Mouse (Mus musculus): Measurements from ENCODE around the gene Mphosph9. TPM values are rescaled to one million over a fixed set of nuclear protein-coding genes. Genes with fewer than 3 reads are reported as not detected.

Gene Mphosph9
- polyA plus RNA-seq, 1 experiment: 2.2 TPM

DNA sequence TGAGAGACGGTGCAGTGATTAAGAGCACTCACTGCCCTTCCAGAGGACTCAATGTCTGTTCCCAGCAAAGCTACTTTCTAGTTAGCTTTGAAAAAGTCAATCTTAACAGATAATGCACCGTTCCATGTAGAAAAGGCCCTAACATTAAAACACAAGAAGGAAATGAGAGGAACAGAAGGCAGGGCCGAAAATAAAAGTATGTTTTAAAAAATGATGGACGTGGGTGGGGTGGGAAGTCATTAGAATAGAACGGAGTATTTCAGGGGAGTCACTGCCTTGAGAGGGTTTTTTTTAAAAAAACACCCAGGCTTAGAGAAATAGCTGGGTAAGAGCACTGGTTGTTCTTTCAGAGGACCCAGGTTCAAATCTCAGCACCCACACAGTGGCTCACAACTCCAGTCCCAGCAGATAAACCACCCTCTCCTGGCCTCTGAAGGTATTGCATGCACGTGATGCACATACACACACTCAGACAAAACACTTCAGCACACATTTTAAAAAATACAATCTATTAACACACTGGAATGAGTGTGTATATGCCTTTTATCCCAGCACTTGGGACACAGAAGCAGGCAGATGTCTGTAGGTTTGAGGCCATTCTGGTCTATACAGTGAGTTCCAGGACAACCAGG lies 40.0 kb downstream of the Mphosph9 start:
- DNase-seq (ENCODE audit: low read depth, low spot score): no peak
- 98% methylated on average over 6 of the region's 6 CpGs for WGBS

DNA sequence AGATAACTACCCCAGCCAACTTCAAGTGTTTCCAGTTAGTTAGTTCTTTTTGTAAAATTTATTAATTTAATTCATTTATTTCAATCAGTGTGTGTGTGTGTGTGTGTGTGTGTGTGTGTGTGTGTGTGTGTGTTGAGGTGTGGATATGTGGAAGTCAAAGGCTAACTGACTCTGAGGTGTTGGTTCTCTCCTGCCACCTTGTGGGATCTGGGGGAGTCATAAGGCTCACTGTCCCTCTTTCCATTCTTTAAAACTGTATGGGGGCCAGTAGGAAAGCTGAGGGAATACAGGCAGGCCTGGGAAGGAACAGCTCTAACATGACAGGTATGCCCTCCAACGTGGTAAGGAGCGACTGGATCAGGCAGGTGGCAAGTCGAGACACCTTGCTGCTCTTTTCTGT lies 43.4 kb downstream of the Mphosph9 start:
- no peak for DNase-seq (ENCODE audit: low read depth, low spot score)
- 64% methylated on average over 3 of the region's 3 CpGs for WGBS

DNA sequence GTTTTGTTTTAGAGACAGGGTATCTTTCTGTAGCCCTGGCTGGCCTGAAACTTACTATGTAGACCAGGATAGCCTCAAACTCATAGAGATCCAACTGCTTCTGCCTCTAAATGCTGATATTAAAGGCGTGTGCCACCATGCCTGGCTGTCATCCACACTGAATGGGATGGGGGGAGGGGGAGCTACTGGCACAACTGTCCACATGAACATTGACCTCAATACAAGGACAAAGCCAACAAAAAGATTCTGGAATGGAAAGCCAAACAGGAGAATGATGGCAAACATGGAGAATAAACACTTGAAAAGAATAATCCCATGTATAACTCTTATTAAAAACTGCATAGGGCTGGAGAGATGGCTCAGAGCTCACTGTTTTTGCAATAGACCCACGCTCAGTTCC lies 44.9 kb downstream of the Mphosph9 start:
- 82% methylated on average over 2 of the region's 2 CpGs for WGBS
- DNase-seq (ENCODE audit: low read depth, low spot score): no peak

DNA sequence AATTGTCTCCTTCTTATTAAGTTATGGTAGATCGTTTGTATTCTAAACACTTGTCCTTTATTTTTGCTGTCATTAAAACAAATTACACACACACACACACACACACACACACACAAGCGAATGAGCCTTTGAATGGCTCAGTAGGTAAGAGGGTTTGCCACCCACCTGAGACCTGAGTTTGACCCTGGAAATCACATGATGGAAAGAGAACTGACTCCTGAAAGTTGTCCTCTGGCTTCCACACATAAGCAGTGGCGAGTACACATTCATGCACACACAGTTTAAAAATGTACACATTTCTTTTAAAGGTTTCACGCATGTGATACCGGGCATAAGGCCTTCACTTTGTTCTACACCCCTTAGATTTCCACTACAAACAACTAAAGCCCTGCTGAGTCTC lies 57.5 kb downstream of the Mphosph9 start:
- no peak for DNase-seq (ENCODE audit: low read depth, low spot score)
- WGBS: 96% methylated on average over 5 of the region's 5 CpGs

DNA sequence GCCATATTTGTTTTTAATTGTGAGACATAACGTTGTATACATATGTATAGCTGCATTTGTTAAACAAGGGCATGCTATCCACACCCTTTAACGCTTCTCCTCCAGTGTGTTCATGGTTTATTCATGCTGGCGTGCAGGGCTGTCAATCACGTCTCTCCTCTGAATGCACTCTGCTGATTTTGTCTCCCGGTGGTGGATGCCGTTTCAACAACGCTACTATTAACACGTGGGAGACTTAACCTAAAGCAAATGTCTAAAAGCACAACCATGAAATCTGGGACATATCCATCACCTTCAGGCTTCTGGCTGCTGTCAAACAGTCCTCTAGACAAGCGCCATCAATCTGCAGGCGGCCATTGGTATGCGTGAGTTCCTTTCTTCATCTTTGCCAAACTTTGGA lies 58.1 kb downstream of the Mphosph9 start:
- 93% methylated on average over 11 of the region's 11 CpGs for WGBS
- no peak for DNase-seq (ENCODE audit: low read depth, low spot score)

DNA sequence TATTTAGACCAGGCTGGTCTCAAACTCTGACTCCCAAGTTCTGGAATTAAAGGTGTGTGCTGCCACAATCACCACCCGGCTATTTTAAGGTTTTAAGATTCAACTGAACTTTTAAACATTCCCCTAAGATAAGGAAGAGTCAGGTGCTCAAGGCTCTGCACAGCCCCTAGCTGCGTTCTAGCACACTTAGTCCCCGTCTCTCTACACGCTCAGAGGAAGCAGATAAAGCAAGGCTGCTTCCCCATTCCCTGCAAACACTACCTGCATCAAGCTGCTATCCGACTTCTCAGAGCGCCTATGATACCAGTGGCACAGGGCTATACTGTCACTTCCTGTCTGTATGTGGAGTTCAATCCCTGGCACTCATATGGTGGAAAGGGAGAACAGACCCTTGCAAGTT lies 60.1 kb downstream of the Mphosph9 start:
- DNase-seq (ENCODE audit: low read depth, low spot score): no peak
- WGBS: 85% methylated on average over 6 of the region's 6 CpGs

DNA sequence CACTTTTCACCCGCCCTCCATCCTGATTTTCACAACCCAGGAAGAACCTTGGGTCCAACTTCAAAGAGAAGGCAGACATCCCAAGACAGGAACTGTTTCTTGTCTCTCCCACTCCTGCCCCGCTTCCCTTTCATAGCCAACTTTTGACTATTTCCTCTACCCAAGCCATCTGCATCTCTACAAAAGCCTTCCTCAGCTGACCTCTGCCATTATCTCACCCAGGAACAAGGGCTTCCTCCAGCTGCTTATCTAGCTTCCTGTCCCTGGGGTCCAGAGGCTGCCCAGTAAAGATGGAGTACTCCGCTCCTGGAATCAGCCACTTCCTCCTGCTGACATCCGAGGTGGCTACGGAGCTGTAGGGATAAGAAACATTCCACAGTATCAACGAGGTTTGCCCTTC lies 61.0 kb downstream of the Mphosph9 start:
- no peak for DNase-seq (ENCODE audit: low read depth, low spot score)
- WGBS: 81% methylated on average over 6 of the region's 6 CpGs

DNA sequence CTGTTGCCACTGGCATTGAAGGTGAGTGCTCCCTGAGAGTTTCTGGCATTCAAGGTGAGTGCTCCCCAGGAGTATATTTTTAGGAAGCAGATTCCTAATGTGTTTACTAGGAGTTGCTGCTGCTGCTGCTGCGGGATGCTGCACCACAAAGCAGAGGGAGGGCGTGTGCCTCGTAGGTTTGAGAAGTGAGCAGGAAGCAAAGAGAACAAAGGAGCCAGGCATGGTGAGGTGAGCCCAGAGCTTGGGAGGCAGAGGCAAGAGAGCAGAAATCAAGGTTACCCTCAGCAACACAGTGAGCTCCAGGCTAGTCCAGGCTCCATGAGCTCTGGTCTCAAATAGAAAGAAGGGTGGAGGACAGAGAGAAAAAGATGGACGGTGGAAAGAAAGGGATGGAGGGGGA lies 64.5 kb downstream of the Mphosph9 start:
- 71% methylated on average over 4 of the region's 4 CpGs for WGBS
- DNase-seq (ENCODE audit: low read depth, low spot score): no peak

DNA sequence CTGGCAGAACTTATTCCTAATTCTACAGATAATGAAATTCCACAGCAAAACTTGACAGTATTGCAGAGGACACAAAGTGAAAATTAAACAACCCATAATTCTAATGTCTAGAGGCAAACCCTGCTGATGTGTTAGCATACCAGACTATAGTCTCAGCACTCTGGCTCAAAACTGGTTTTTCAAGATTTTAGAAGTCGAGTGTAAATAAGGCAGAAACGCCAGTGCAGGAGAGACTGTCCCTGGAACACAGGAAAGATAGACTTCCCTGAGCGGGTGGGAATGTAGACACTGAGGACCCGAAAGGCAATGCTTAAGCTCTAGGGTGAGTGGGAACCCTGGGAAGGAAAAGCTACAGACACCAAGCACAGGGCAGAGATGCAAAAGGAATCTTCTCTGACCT lies 65.7 kb downstream of the Mphosph9 start:
- 47% methylated on average over 4 of the region's 4 CpGs for WGBS
- no peak for DNase-seq (ENCODE audit: low read depth, low spot score)

DNA sequence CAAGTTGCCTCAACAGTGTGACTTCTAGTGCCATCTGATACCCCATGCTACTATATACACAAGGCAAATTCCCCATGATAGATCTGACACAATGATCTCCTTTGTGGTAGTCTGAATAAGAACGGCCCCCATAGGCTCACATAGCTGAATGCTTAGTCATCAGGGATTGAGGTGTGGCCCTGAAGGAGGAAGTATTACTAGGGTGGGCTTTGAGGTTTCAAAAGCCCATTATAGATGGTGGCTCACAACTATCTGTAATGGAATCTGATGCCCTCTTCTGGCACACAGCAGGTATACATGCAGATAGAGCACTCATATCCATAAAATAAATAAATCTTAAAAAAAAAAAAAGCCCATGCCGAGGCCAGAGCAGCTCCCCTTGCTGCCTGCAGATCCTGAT lies 68.6 kb downstream of the Mphosph9 start:
- 46% methylated on average over 2 of the region's 2 CpGs for WGBS
- DNase-seq (ENCODE audit: low read depth, low spot score): no peak

DNA sequence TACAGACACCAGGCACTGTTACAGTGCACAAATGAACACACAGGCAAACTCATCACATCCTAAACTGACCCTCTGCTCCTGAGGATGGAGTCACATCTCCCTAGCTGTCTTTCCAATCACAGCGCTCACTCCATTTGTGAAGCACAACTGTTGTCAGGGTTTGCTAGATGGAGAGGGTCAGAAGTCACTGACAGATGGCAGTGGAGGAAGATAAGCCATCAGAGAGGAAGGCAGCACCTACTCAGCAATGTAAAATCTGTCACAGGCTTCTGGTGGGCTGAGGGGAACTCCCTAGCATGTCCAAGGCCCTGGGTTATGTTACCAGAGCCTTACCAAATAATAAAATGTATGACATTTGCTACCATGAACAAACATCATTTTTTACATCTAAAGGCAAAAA lies 69.7 kb downstream of the Mphosph9 start:
- 97% methylated on average over 1 of the region's 1 CpGs for WGBS
- no peak for DNase-seq (ENCODE audit: low read depth, low spot score)

DNA sequence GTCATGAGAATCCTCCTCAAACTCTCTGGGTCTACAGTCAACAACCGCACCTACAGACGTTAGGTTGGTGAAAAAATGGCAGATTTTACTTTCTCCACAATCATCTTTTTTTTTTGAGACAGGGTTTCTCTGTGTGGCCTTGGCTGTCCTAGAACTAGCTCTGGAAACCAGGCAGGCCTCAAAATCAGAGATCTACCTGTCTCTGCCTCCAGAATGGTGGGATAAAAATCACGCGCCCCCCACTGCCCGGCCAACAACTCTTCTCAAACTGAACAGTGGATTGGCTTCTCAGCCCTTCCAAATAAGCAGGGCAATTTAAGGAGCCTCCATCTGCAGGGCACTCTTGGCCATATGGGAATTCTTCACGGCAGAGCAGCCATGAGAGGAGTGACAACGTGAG lies 72.6 kb downstream of the Mphosph9 start:
- WGBS: 96% methylated on average over 7 of the region's 7 CpGs
- DNase-seq (ENCODE audit: low read depth, low spot score): no peak

DNA sequence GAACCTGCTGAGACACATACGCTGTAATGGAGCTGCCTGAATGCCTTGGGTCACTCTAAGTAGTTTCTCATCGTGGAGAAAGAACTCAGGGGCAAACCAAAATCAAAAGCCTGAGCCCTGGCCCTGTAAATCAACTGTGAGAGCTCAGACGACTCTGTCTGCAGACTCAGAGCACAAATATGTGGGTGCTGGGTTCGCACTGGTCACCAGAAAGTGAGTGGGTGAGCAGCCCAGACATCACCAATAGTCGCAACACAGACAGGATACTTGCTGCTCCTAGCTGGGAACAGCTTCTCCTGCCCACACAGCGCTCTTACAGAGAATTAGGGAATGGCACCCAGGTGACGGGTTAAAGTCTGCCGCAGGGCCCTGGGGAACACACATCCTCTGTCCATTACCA lies 74.2 kb downstream of the Mphosph9 start:
- 89% methylated on average over 8 of the region's 8 CpGs for WGBS

DNA sequence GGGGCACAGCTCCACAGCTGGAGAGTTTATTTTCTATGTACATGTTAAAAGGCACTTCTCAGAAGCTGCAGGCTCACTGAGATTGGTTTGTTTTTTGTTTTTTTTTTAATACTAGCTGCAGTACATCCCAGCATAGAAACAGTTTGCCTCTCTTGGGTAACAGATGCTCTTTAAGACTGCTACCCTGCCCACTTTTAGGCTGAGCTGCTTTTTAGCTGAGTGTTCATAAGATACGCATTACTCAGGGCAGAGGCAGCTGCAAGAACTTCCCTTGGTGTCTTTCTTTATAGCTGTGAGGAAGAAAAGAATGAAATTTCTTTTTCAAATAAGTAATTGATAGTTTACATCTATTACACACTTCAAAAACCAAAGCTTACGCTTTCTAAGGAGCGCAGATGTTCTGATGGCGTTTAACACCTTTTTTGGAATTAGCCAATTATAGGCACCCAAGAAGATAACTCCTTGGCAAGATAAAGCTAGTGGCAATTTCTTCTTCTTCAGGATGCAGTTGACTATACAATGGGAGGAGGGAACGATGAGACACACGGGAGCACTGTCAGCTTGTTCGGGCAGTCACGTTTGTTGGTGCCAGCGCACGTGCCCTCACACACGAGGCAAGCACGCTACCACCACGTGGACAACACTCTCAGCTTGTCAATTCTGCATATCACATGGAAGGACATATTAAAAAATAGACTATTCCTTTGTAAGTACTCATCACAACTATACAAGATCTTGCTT lies 75.0 kb downstream of the Mphosph9 start:
- WGBS: 93% methylated on average over 13 of the region's 13 CpGs
- no peak for DNase-seq (ENCODE audit: low read depth, low spot score)

More for the DNA sequence above, 74.2 kb downstream of the Mphosph9 start:
- no peak for DNase-seq (ENCODE audit: low read depth, low spot score)

DNA sequence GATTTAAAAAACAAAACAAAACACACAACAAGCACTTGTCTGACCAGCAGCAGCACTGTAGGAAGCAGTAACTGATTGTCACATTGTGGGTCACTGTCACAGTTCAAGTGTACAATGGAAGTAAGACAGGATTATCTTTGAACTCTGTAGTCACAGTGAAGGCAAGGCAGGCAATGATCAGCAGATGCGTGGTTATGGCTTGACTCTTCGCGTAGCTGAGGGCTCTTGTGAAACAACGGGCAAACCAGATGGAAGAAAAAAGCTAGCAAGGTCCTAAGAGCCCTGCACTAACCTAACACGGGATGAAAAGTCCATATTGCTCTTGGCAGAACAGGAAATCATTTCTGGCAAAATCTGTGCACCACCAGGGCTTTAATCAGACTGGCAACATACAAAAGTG lies 76.7 kb downstream of the Mphosph9 start:
- 85% methylated on average over 5 of the region's 5 CpGs for WGBS
- no peak for DNase-seq (ENCODE audit: low read depth, low spot score)

DNA sequence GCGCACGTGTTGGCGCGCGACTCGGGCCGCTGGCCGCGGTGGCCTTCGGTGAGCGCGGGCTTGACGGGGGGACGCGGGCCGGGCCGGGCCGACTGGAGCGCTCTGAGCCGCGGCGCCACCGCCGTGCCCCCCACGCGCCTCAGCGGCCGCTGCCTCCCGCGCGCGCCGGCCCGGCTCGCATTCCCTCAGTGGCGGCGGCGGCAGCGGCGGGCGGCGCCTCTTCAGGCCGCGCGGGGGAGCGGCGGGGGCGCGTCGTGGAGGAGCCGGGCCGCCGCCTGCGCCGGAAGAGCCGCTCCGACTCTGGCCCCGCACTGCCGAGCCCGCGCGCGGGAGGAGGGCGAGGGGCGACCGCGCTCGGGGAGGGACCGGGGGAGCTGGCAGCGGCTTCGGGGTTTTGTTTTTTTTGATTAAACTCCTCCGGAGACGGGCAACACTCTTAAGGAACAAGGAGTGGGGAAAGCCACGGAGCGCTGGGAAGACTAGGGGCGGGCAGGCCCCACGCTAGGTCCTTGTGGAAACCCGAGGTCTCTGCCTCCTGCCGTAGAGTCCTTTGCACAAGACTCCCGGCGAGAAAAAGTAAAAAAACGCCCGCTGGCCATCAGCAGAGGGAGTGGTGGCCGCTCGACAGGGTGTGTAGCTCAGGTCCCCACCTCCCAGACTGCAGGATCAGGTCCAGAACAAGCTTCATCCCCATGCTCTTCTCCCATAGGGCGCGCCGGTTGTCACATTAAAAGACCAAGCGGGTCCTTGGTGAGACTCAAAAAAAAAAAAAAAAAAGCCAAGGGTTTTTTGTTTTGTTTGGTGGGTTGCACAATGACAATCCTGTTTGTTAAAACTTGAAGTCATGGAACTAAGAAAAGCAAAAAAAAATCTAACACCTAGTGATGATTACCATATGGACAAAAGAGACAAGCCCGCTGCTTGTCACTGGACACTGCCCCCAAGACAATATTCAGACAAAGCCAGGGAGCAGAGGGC lies 77.9 kb downstream of the Mphosph9 start, which contains the start of gene Pitpnm2:
Gene Pitpnm2, minus strand, starts transcription at position 147 of the 978 bp plus-strand sequence.
- WGBS: 4% methylated on average over 89 of the region's 90 CpGs
- DNase-seq (ENCODE audit: low read depth, low spot score): no peak

DNA sequence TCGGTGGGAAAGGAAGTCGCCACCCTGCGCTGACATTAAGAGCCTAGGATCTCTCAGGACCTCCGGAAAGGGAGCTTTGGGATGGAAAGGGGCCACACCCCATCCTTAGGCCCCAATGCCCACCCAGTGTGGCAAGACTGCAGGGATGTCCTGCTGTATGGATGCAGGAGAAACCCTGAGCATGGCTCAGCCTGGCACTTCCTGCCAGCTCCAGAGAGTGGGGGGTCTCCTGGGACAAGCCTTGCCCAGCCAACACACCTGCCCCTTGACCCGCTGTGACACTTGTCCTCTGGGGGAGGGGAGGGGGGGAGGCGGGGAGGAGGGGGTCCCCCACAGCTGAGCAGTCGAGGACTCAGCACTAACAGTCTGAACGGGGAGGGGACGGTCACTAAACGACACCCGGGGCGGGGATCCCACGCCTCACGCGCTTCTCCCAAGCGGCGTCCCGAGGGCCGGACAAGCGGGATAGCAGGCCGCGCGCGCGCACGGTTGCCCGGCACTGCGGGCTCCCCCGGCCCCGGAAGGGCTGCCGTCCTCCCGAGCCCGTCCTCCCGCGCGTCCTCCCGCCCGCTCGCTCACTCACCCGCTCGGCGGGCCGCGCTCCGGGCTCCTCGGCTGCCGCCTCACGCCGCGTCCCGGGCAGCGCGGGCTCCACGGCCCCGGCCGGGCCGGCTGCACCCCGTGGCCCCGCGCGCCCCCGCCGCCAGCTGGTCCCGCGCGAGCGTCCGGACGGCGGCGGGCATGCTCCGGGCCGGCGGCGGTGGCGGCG lies 78.7 kb downstream of the Mphosph9 start:
- DNase-seq (ENCODE audit: low read depth, low spot score): no peak
- WGBS: 6% methylated on average over 68 of the region's 77 CpGs

DNA sequence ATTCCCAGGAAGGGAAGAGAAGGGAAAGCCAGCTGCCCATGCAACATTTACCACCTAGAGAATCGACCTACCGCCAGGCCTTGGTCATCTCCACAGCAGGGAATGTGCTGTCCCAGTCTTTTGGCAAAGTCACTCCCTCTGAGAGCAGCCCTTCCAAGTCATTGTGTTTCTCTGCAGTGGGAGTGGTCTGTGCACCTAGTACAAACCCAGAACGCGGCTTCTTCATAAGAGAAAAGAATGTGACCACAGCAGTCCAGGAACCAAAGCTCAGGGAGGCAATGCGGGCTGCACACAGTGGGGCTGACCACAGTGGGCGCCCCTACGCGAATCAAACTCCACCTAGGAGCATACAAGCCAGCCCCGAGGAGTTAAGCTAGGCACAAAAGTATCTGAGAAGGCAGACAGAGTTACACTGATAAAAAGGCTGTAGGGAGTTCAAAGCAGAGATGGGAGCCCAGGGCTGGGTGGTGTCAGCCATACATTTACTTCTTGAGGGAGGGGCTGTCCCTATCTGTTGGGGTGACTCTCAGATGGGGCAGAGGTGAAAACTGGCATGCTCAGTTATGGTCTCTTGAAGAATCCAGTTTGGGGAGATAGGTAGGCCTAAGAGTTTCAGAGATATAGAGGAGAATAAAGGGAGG lies 79.7 kb downstream of the Mphosph9 start:
- DNase-seq (ENCODE audit: low read depth, low spot score): no peak
- 69% methylated on average over 9 of the region's 9 CpGs for WGBS

DNA sequence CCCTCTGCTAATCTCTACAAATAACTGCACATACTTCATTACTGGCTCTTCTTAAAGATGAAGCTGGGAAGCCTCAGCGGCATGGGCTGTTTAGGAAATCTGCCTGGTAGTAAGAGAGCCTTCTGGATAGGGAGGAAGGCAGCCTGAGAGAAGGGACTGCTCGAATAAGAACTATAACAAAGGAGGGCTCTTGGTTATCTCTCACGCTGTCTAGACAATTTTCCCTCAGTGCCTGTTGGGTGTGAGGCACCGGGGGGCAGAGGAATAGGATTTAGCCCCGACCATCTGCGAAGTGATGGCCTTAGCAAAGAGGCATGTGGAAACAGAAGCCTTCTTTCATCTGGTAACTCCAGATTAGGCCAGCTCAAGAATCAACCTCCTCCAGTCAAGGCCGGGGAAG lies 80.5 kb downstream of the Mphosph9 start:
- no peak for DNase-seq (ENCODE audit: low read depth, low spot score)
- WGBS: 84% methylated on average over 7 of the region's 7 CpGs
